Mouse (Mus musculus): ENCODE data around the gene Cnih2. TPM values are rescaled to one million over a fixed set of nuclear protein-coding genes. Genes with fewer than 3 reads are reported as not detected.

Gene Cnih2
- polyA plus RNA-seq, 1 experiment from 2014 or later, result 318 TPM

DNA sequence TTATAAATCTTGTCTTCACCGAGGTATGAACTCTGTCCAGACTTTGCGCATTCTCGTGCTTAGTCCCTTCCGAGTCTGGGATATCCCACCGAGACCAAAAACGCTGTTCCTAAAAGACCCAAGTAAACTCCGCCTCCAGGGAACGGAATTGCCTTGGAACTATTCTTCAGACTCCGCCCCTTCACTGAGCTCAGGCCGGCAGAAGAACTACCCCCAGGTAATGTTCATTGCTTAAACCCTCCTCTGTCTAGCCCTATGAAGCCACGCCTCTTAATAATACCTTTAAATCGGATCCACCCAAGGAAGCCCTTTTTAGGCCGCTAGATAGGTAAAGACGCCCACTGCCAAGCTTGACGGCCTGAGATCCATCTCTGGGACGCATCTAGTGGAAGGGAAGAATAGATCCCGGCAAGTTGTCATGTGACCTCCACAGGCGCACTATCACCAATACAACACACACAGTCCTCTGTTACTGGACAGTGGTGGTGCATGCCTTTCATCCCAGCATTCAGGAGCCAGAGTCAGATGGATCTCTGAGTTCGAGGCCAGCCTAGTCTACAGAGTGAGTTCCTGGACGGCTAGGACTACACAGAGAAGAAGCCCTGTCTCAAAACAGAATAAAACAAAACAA lies 25.8 kb downstream of the Cnih2 start:
- H3K4me3 ChIP-seq, result peak overlapping the region; percentile 43
- ATAC-seq (ENCODE audit: low read depth), result peak; percentile 7
- no peaks in the 10 kb centered on the region for H3K9me3 ChIP-seq
- peak overlapping the region; percentile 76 for H3K4me2 ChIP-seq
- peak overlapping the region; percentile 68 for H3K9ac ChIP-seq
- no peaks in the 10 kb centered on the region for H3K36me3 ChIP-seq
- H3K4me1 ChIP-seq (replicated peaks), result peaks cover 56% of the 10 kb centered on the region
- peak overlapping the region; percentile 39 for H3K27ac ChIP-seq (replicated peaks)
- WGBS, result 3% methylated on average over 20 of the region's 20 CpGs
- H3K27me3 ChIP-seq, result peaks cover 55% of the 10 kb centered on the region

GRCm38 (mm10) chr19:5071545-5072369 lies 26.6 kb downstream of the Cnih2 start:
- Histone ChIP-seq H3K27me3 (peaks cover 62% of the 10 kb centered on the region), H3K9me3 (no peaks in the 10 kb centered on the region), H3K4me2 (peak overlapping the region; percentile 76), H3K4me1 (replicated peaks) (peaks cover 62% of the 10 kb centered on the region), H3K9ac (peak overlapping the region; percentile 68), H3K4me3 (peak overlapping the region; percentile 43), H3K27ac (replicated peaks) (peak overlapping the region; percentile 79), H3K36me3 (no peaks in the 10 kb centered on the region)
- WGBS, result under 1% methylated on average over 39 of the region's 40 CpGs
- ATAC-seq (ENCODE audit: low read depth), result peak; percentile 78

DNA sequence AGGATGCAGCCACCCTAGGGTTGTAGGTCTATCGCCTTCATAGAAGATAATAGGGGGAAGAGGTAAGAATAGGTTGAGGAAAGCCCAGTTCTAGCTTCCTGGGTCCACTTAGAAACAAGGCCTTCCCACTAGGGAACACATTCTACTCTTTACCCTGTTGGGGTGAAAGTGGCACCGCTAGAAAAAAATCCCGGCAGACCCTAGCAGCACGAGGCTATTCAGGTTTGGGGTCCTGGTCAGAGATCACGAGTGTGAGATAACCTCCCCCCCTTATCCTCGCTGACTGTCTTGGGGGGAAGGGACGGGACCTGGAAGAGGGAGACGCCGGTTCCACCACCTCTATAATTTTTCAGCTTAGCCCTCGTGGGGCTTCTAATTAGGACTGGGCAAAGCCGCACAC lies 27.2 kb downstream of the Cnih2 start:
- H3K9me3 ChIP-seq, result no peaks in the 10 kb centered on the region
- H3K36me3 ChIP-seq, result no peaks in the 10 kb centered on the region
- H3K27ac ChIP-seq (replicated peaks), result peak overlapping the region; percentile 79
- H3K27me3 ChIP-seq, result peaks cover 65% of the 10 kb centered on the region
- H3K4me2 ChIP-seq, result peak overlapping the region; percentile 76
- H3K4me3 ChIP-seq, result peak overlapping the region; percentile 43
- peaks cover 62% of the 10 kb centered on the region for H3K4me1 ChIP-seq (replicated peaks)
- 10% methylated on average over 11 of the region's 11 CpGs for WGBS
- peak overlapping the region; percentile 68 for H3K9ac ChIP-seq
- ATAC-seq (ENCODE audit: low read depth), result peak; percentile 0; the same call in 1 of the 2 replicates

GRCm38 (mm10) chr19:5069978-5070377 lies 28.3 kb downstream of the Cnih2 start:
- 84% methylated on average over 7 of the region's 7 CpGs for WGBS
- no peak overlapping the region for H3K27ac ChIP-seq (replicated peaks)
- no peaks in the 10 kb centered on the region for H3K36me3 ChIP-seq
- H3K27me3 ChIP-seq, result peaks cover 70% of the 10 kb centered on the region
- H3K4me2 ChIP-seq, result peak overlapping the region; percentile 76
- H3K9me3 ChIP-seq, result no peaks in the 10 kb centered on the region
- ATAC-seq (ENCODE audit: low read depth), result no peak
- peak overlapping the region; percentile 8; the same call in 1 of the 2 replicates for H3K9ac ChIP-seq
- peak overlapping the region; percentile 43; the same call in 1 of the 2 replicates for H3K4me3 ChIP-seq
- peaks cover 68% of the 10 kb centered on the region for H3K4me1 ChIP-seq (replicated peaks)

DNA sequence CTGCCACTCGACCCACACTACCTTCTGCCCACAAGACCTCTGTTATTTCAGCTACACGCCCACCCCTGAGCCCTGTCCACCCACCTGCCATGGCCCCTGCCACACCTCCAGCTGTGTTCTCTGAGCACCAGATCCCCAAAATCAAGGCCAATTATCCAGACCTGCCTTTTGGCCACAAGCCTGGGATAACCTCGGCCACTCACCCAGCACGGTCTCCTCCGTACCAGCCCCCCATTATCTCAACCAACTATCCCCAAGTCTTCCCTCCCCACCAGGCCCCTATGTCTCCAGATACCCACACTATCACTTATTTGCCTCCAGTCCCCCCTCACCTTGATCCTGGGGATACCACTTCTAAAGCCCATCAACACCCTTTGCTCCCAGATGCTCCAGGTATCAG lies 28.8 kb downstream of the Cnih2 start:
- 82% methylated on average over 5 of the region's 5 CpGs for WGBS

DNA sequence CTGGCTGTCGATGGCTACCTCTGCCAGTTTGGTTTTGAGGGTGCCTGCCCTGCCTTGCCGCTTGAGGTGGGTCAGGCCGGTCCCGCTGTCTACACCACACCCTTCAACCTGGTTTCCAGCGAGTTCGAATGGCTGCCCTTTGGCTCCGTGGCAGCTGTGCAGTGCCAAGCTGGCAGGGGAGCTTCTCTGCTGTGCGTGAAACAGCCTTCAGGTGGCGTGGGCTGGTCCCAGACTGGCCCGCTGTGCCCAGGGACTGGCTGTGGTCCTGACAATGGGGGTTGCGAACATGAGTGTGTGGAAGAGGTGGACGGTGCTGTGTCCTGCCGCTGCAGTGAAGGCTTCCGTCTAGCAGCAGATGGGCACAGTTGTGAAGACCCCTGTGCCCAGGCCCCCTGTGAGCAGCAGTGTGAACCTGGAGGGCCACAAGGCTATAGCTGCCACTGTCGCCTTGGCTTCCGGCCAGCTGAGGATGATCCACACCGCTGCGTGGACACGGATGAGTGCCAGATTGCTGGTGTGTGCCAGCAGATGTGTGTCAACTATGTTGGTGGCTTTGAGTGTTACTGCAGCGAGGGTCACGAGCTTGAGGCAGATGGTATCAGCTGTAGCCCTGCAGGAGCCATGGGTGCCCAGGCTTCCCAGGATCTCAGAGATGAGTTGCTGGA lies 29.6 kb downstream of the Cnih2 start:
- Histone ChIP-seq H3K4me2 (peak overlapping the region; percentile 76), H3K27ac (replicated peaks) (peak overlapping the region; percentile 28; the same call in 1 of the 2 replicates), H3K27me3 (peaks cover 62% of the 10 kb centered on the region), H3K9me3 (no peaks in the 10 kb centered on the region), H3K4me3 (peak overlapping the region; percentile 43), H3K9ac (peak overlapping the region; percentile 77), H3K36me3 (no peaks in the 10 kb centered on the region), H3K4me1 (replicated peaks) (peaks cover 69% of the 10 kb centered on the region)
- no peak for ATAC-seq (ENCODE audit: low read depth)
- WGBS, result 27% methylated on average over 21 of the region's 21 CpGs

More for the DNA sequence above, 28.8 kb downstream of the Cnih2 start:
- no peak overlapping the region for H3K27ac ChIP-seq (replicated peaks)
- H3K4me2 ChIP-seq, result peak overlapping the region; percentile 76
- H3K4me3 ChIP-seq, result peak overlapping the region; percentile 43; the same call in 1 of the 2 replicates
- no peak for ATAC-seq (ENCODE audit: low read depth)
- peaks cover 69% of the 10 kb centered on the region for H3K4me1 ChIP-seq (replicated peaks)
- no peaks in the 10 kb centered on the region for H3K36me3 ChIP-seq
- H3K9me3 ChIP-seq, result no peaks in the 10 kb centered on the region
- peaks cover 70% of the 10 kb centered on the region for H3K27me3 ChIP-seq
- H3K9ac ChIP-seq, result 0 out of 2 replicates have a peak overlapping the region, but pooled peaks have one; percentile 77

DNA sequence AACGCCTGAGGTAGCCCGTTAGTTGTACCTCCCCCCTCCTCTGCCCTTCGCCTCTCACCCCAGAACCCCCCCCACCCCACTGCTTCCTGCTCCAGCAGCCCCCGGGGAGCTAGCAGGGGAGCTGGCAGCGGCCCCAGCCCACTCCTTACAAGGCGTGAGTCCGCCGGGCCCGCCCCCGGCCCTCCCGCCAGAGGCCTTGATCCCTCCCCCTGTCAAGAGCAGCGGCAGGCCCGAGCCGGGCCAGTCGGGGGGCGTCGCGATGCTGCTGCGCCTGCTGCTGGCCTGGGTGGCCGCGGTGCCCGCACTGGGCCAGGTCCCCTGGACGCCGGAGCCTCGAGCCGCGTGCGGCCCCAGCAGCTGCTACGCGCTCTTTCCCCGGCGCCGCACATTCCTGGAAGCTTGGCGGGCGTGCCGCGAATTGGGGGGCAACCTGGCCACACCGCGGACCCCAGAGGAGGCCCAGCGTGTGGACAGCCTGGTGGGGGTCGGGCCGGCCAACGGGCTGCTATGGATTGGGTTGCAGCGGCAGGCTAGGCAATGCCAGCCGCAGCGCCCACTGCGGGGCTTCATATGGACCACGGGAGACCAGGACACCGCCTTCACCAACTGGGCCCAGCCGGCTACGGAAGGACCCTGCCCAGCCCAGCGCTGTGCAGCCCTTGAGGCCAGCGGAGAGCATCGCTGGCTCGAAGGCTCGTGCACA lies 30.3 kb downstream of the Cnih2 start, which contains the start of gene Cd248:
Gene Cd248 (plus strand): TSS at position 212 of the 703 bp plus-strand sequence.
- under 1% methylated on average over 54 of the region's 56 CpGs for WGBS
- no peaks in the 10 kb centered on the region for H3K9me3 ChIP-seq
- peak within 1 kb of the TSS; percentile 43 for H3K4me3 ChIP-seq
- H3K27me3 ChIP-seq, result peaks cover 58% of the 10 kb centered on the region
- peak; percentile 9; the same call in 1 of the 2 replicates for ATAC-seq (ENCODE audit: low read depth)
- H3K27ac ChIP-seq (replicated peaks), result peak within 1 kb of the TSS; percentile 43
- peak within 1 kb of the TSS; percentile 76 for H3K4me2 ChIP-seq
- H3K36me3 ChIP-seq, result no peaks in the 10 kb centered on the region
- H3K9ac ChIP-seq, result peak within 1 kb of the TSS; percentile 77
- H3K4me1 ChIP-seq (replicated peaks), result peaks cover 69% of the 10 kb centered on the region

DNA sequence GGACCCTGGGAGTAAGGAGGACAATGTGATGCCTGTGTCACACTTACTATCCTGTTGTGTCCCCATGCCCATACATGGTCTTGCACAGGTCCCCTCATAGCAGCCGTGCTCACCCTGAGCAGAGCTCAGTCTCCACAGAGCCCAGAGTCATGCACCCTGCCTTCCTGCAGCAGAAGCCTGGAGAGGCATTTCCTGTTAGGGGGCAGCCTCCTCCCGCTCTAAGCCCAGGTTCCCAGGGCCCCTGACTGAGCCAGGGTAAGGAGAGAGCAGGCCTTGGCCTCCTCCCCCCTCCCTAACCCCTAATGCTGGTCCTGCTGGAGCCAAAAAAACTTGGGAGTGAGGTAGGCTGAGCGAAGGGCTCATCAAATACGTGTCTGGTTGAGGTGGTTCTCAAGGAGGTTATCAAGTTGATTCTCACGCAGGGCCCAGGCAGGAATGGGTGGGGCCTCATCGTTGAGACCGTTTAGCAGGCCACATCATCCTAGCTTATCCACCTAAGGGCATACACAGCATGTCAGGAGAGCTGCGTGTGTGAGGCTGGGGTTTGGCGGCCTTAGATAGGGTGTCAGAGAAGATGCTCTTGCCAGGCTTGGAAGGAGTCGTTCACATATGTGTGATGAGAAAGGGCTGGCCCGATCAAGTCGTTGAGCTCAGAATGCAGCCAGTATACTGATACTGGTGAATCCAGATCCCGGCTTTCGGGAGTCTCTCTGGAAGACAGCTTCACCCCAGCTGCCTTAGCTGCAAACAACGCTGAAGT lies 31.1 kb downstream of the Cnih2 start:
- Histone ChIP-seq H3K4me3 (peak overlapping the region; percentile 43), H3K27ac (replicated peaks) (peak overlapping the region; percentile 43)
- 9% methylated on average over 15 of the region's 15 CpGs for WGBS

DNA sequence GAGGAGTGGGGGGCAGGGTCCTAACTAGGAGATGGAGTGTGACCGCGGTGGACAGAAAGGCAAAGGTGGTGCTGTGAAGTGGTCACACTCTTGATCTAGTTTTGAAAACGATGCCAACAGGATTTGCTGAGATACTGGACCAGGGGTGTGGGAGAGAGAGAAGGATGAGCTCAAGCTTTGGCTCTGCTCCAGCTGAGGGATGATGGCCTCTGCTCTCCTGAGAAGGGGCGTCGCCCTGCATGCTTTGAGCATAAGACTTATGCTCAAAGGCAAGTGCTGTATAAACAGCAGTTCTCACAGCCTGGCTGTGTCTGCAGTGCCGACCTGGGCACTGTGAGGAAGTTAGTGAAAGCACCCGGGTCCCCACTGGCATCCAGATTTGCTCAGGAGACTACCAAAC lies 33.2 kb downstream of the Cnih2 start:
- Histone ChIP-seq H3K27ac (replicated peaks) (no peak overlapping the region), H3K27me3 (peaks cover 52% of the 10 kb centered on the region), H3K36me3 (no peaks in the 10 kb centered on the region), H3K4me3 (no peak overlapping the region), H3K9me3 (no peaks in the 10 kb centered on the region), H3K4me1 (replicated peaks) (peaks cover 53% of the 10 kb centered on the region), H3K4me2 (no peak overlapping the region), H3K9ac (peak overlapping the region; percentile 6; the same call in 1 of the 2 replicates)
- 75% methylated on average over 7 of the region's 7 CpGs for WGBS
- ATAC-seq (ENCODE audit: low read depth), result no peak

More for the DNA sequence above, 31.1 kb downstream of the Cnih2 start:
- Histone ChIP-seq H3K27me3 (peaks cover 58% of the 10 kb centered on the region), H3K9me3 (no peaks in the 10 kb centered on the region), H3K4me1 (replicated peaks) (peaks cover 61% of the 10 kb centered on the region), H3K4me2 (peak overlapping the region; percentile 76), H3K36me3 (no peaks in the 10 kb centered on the region), H3K9ac (peak overlapping the region; percentile 38; the same call in 1 of the 2 replicates)
- no peak for ATAC-seq (ENCODE audit: low read depth)

- WGBS, result 78% methylated on average over 6 of the region's 6 CpGs
- H3K4me3 ChIP-seq, result no peak overlapping the region
- no peak for ATAC-seq (ENCODE audit: low read depth)
- no peak overlapping the region for H3K27ac ChIP-seq (replicated peaks)
- H3K4me1 ChIP-seq (replicated peaks), result peaks cover 38% of the 10 kb centered on the region
- H3K4me2 ChIP-seq, result no peak overlapping the region
- H3K9ac ChIP-seq, result no peak overlapping the region
- no peaks in the 10 kb centered on the region for H3K9me3 ChIP-seq
- no peaks in the 10 kb centered on the region for H3K36me3 ChIP-seq
- peaks cover 27% of the 10 kb centered on the region for H3K27me3 ChIP-seq
These were observed 35.9 kb downstream of the Cnih2 start for GRCm38 (mm10) chr19:5062446-5062845.

- Histone ChIP-seq H3K27me3 (peaks cover 23% of the 10 kb centered on the region), H3K4me2 (no peak overlapping the region), H3K4me1 (replicated peaks) (peaks cover 34% of the 10 kb centered on the region), H3K4me3 (no peak overlapping the region), H3K9ac (no peak overlapping the region), H3K9me3 (no peaks in the 10 kb centered on the region), H3K36me3 (no peaks in the 10 kb centered on the region), H3K27ac (replicated peaks) (no peak overlapping the region)
- WGBS, result 88% methylated on average over 5 of the region's 5 CpGs
- ATAC-seq (ENCODE audit: low read depth), result no peak
These were observed 36.3 kb downstream of the Cnih2 start for GRCm38 (mm10) chr19:5062041-5062440.

All from neural tube, embryonic 13.5 days (tissue).